Mouse (Mus musculus) neural tube, embryonic 12.5 days (tissue): ENCODE data around the gene Palld. TPM values are rescaled to one million over a fixed set of nuclear protein-coding genes. Genes with fewer than 3 reads are reported as not detected.

ENCODE experiments used
- ATAC-seq: fragments of 200-750 bp; cut with Nextera tagmentation; 2 replicates; pipeline ENCODE4 v1.8.0; 2017; ENCODE audit warnings: low read depth, mild to moderate bottlenecking, moderate TSS enrichment, moderate library complexity; ENCODE audit not compliant: low FRiP score
- H3K27ac ChIP-seq: fragments of 300-500 bp; sonication (generic); 2 replicates; pipeline ENCODE4 v1.5.1; 2016
- H3K27me3 ChIP-seq: fragments of 300-500 bp; sonication (generic); replicated peaks from 2 replicates; pipeline ENCODE4 v1.6.1; 2016; ENCODE audit warnings: mild to moderate bottlenecking
- H3K36me3 ChIP-seq: fragments of 300-500 bp; sonication (generic); 2 replicates; pipeline ENCODE4 v1.6.1; 2016; ENCODE audit warnings: mild to moderate bottlenecking
- H3K4me1 ChIP-seq: fragments of 300-500 bp; sonication (generic); 2 replicates; pipeline ENCODE4 v1.6.1; 2016
- H3K4me2 ChIP-seq: fragments of 300-500 bp; sonication (generic); replicated peaks from 2 replicates; pipeline ENCODE4 v1.6.1; 2016; ENCODE audit warnings: mild to moderate bottlenecking
- H3K4me3 ChIP-seq: fragments of 300-500 bp; sonication (generic); 2 replicates; pipeline ENCODE4 v1.5.1; 2016
- H3K9ac ChIP-seq: fragments of 300-500 bp; sonication (generic); 2 replicates; pipeline ENCODE4 v1.6.1; 2016; ENCODE audit warnings: mild to moderate bottlenecking
- H3K9me3 ChIP-seq: fragments of 300-500 bp; sonication (generic); 2 replicates; pipeline ENCODE4 v1.6.1; 2016; ENCODE audit warnings: mild to moderate bottlenecking
- WGBS: fragments of 180-500 bp; shearing (Covaris S2); methylation state at CpG from one replicate; pipeline ENCODE4 v1.1.7; 2016; 5-methylcytosine and 5-hydroxymethylcytosine counted together
- polyA plus RNA-seq: library from polyadenylated mRNA; unstranded; fragments of >200 nt; fragmentation: Nextera tagmentation; extraction: Ambion mirVana; gene quantifications from 2 replicates; pipeline ENCODE4 v1.2.1, GENCODE M21; 2016

Gene Palld
- polyA plus RNA-seq, 1 experiment from 2014 or later, result 46.7 TPM

DNA sequence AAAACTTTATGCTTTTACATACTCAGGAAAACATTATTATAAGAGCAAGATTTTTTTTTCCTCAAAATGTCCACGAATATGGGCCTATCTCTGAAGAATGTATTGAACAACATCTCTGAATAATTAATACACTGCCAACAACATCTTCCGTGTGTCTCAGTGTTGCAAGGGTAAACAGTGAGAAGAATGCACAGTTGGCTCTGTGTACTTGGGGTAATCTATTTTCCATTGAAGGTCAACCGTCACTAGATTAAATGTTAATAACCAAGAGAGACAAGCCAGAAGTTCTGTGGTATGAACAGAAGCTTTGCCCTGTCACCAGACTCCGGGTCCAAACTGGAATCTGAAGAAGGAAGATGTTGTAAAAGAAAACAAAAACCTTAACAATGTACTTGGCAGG lies 339.1 kb downstream of the Palld start:
- Histone ChIP-seq H3K9me3 (no peaks in the 10 kb centered on the region), H3K4me3 (no peak overlapping the region), H3K4me1 (no peaks in the 10 kb centered on the region), H3K27me3 (no peaks in the 10 kb centered on the region), H3K27ac (no peak overlapping the region), H3K36me3 (no peaks in the 10 kb centered on the region), H3K9ac (no peak overlapping the region), H3K4me2 (no peak overlapping the region)
- WGBS, result 82% methylated on average over 4 of the region's 4 CpGs
- ATAC-seq, result no peak

DNA sequence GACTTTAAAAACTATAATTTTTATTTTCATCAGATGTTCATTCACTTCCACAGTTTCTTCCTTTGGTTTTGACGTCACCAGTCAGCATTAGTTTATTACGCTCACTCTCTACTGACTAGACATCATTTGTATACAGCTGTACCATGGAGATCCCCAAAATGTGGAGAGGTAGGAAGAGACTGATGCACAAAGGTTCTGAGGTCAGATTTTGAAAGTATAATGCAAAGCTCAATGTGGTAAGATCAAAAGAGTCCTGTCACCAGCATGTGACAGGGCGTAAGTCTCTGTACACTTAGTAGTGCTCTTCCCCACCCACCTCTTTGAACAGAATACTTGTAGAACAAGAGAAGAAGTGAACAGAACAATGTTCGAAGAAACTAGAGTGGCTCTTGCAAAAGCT lies 339.9 kb downstream of the Palld start:
- Histone ChIP-seq H3K4me2 (no peak overlapping the region), H3K36me3 (no peaks in the 10 kb centered on the region), H3K4me3 (no peak overlapping the region), H3K27ac (no peak overlapping the region), H3K27me3 (no peaks in the 10 kb centered on the region), H3K9ac (no peak overlapping the region), H3K9me3 (no peaks in the 10 kb centered on the region), H3K4me1 (no peaks in the 10 kb centered on the region)
- WGBS, result 90% methylated on average over 4 of the region's 4 CpGs
- ATAC-seq, result no peak

DNA sequence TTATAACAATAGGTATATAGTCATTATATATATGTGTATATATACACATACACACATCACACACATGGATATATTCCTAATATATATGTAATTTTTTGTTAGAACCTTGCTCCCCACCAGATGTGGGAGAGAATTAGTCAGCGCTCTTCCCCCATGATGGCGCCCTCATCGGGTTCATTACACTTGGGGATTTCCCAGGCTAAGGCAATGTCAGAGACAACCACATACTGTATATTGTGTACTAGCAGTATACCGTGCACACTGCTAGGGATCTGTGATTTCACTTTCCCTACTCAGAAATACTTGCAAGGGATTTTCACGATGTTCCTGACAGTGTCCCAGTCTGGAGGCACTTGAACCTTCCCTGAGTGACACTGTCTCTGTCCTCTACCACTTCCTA lies 341.3 kb downstream of the Palld start:
- Histone ChIP-seq H3K27me3 (no peaks in the 10 kb centered on the region), H3K9ac (no peak overlapping the region), H3K9me3 (no peaks in the 10 kb centered on the region), H3K4me2 (no peak overlapping the region), H3K27ac (no peak overlapping the region), H3K4me1 (no peaks in the 10 kb centered on the region), H3K36me3 (no peaks in the 10 kb centered on the region), H3K4me3 (no peak overlapping the region)
- 95% methylated on average over 5 of the region's 5 CpGs for WGBS
- ATAC-seq, result no peak

DNA sequence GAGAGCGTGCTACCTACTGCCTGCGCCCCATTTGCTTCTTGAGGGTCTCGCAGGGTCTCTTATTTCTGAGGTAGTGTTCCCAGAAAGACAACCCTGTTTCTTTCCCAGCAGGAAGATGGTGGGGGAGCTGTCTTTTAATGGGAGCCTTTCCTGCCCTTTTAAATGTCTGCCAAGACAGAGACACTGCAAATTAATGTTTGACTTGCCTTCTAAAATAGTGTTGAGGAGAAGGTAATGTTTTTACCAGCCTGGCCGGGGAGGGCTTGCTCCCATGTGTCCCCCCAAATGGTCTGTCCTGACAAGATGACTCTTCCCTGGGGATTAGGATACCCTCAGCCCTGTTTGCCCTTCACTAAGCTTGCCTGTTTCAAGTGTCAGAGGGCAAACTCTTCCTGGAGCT lies 342.5 kb downstream of the Palld start:
- Histone ChIP-seq H3K27ac (no peak overlapping the region), H3K4me1 (no peaks in the 10 kb centered on the region), H3K9ac (no peak overlapping the region), H3K4me3 (no peak overlapping the region), H3K9me3 (no peaks in the 10 kb centered on the region), H3K4me2 (no peak overlapping the region), H3K36me3 (no peaks in the 10 kb centered on the region), H3K27me3 (no peaks in the 10 kb centered on the region)
- ATAC-seq, result no peak
- 92% methylated on average over 4 of the region's 4 CpGs for WGBS

DNA sequence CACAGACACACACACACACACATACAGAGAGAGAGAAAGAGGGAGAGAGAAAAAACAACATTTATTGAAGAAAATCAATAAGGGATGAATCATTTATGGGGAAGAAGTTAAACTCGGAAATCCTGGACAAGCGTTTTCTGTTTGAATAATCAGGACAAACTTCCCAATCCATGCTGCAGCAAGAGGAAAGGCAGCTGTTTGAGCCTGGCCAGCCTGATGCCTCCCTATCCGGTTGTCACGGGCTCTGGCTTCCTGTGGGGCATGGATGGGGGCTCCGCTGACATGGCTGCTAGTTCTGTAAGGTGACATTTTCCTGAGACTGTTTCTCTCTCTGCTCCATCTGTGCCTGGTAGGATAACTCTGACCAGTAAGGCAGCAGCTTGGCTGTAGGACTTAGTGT lies 343.0 kb downstream of the Palld start:
- Histone ChIP-seq H3K27ac (no peak overlapping the region), H3K27me3 (no peaks in the 10 kb centered on the region)

DNA sequence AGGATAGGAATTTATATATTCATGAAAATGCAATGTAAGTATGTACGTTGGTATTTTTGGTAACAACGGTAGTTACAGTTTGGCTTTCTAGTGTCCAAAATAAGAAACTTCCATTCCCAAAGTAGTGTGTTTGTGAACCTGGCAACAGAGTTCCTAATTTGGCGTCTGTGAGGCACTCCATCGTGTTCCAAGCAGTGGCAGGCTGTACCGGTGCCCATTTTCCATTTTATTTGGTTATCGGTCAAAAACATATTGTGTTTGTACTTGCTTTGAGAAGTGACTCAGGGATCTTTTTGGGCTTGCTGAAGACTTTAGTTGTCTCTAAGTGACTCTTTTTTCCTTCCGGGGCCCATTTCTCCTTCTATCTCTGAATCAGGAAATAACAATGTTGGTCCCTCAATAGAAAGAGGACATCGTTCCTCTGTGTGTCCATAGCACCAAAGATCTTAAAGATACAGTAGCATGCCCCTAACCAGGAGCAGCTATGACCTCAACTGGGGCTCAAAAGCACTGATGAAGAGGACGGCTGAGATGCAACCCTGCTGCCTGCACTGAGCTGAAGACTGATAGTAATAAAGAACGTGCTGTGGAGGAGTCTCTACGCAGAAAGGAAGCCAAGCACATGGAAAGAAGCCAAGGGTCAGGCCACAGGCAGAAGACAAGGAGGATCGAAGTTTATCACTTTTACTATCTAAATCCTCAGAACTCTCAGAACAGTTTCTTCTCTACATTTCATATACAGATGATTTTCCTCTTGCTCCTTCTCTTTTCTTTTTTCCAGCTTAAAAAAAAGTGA lies 344.2 kb downstream of the Palld start:
- H3K27me3 ChIP-seq, result no peaks in the 10 kb centered on the region
- no peak overlapping the region for H3K4me2 ChIP-seq
- no peak overlapping the region for H3K27ac ChIP-seq
- 92% methylated on average over 12 of the region's 12 CpGs for WGBS
- H3K9me3 ChIP-seq, result no peaks in the 10 kb centered on the region
- no peak for ATAC-seq
- no peak overlapping the region for H3K9ac ChIP-seq
- no peaks in the 10 kb centered on the region for H3K4me1 ChIP-seq
- H3K36me3 ChIP-seq, result no peaks in the 10 kb centered on the region
- H3K4me3 ChIP-seq, result no peak overlapping the region

More for the DNA sequence above, 343.0 kb downstream of the Palld start:
- Histone ChIP-seq H3K36me3 (no peaks in the 10 kb centered on the region), H3K4me3 (no peak overlapping the region), H3K9me3 (no peaks in the 10 kb centered on the region), H3K4me2 (no peak overlapping the region), H3K9ac (no peak overlapping the region), H3K4me1 (no peaks in the 10 kb centered on the region)
- no peak for ATAC-seq
- WGBS, result 83% methylated on average over 5 of the region's 5 CpGs

DNA sequence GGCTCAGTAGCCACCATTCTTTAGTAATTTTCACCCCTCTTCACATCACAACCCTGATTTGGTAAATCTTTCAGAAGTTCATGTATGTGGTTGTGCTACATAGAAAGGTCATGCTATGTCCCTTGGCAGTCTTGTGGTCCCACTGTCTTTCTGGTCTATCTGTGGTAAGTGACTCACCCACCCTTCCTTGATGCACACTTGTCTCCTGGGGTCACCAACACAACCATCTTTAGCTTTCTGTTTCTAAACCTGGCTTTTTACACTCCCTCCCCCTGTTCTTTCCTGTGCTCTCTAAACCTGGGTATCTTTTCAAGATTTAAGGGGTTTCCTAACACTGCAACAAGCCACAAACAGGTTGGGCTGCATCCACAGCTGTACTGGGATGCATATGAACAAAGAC lies 345.5 kb downstream of the Palld start:
- Histone ChIP-seq H3K27me3 (no peaks in the 10 kb centered on the region), H3K4me1 (no peaks in the 10 kb centered on the region), H3K4me3 (no peak overlapping the region), H3K36me3 (no peaks in the 10 kb centered on the region), H3K27ac (no peak overlapping the region), H3K9me3 (no peaks in the 10 kb centered on the region), H3K9ac (no peak overlapping the region), H3K4me2 (no peak overlapping the region)
- no peak for ATAC-seq

DNA sequence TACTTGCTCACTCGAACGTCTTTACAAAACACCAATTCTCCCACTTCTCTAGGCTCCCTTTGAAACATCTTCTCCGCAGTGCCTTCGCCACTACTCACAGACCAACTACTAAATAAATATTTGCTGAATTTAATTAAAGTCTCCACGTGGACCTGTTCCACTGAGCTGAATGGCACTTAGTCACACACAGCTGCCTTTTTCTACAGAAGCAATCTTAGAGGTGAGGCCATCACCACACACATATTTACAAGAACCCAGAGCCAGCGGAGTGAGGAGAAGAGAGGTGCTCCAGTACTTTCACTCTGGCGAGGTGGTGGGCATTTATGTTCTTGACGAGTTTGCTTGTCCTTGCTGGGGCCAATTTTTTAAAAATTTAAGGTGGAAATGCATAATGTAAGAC lies 346.3 kb downstream of the Palld start:
- Histone ChIP-seq H3K27ac (no peak overlapping the region), H3K4me3 (no peak overlapping the region), H3K27me3 (no peaks in the 10 kb centered on the region), H3K36me3 (no peaks in the 10 kb centered on the region), H3K4me2 (no peak overlapping the region), H3K9me3 (no peaks in the 10 kb centered on the region), H3K9ac (no peak overlapping the region), H3K4me1 (no peaks in the 10 kb centered on the region)
- WGBS, result 61% methylated on average over 8 of the region's 8 CpGs
- no peak for ATAC-seq

DNA sequence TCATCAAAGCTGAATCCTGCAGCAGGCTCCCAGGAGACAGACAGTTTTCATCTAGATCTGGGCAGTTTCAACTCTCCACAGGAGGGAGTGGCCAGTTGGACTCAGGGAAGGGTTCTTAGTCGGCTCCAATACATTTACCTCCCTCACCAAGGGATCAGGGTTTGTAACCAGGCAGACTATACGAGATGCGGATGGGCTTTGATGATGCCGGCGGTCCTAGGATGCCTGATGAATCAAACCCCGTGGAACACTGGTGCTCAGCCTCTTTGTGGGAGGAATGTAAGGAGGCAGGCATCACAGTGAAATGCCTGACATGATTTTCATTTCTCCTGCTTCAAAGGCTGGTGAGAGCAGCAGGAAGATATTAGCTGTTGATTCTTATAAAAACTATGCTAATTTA lies 347.1 kb downstream of the Palld start:
- Histone ChIP-seq H3K9ac (no peak overlapping the region), H3K4me2 (no peak overlapping the region), H3K27ac (no peak overlapping the region), H3K4me1 (no peaks in the 10 kb centered on the region), H3K27me3 (no peaks in the 10 kb centered on the region), H3K36me3 (peaks cover under 1% of the 10 kb centered on the region; the same call in 1 of the 2 replicates), H3K9me3 (0 out of 2 replicates have a peak, but pooled peaks cover 1% of the 10 kb centered on the region), H3K4me3 (no peak overlapping the region)
- 72% methylated on average over 6 of the region's 6 CpGs for WGBS
- no peak for ATAC-seq

DNA sequence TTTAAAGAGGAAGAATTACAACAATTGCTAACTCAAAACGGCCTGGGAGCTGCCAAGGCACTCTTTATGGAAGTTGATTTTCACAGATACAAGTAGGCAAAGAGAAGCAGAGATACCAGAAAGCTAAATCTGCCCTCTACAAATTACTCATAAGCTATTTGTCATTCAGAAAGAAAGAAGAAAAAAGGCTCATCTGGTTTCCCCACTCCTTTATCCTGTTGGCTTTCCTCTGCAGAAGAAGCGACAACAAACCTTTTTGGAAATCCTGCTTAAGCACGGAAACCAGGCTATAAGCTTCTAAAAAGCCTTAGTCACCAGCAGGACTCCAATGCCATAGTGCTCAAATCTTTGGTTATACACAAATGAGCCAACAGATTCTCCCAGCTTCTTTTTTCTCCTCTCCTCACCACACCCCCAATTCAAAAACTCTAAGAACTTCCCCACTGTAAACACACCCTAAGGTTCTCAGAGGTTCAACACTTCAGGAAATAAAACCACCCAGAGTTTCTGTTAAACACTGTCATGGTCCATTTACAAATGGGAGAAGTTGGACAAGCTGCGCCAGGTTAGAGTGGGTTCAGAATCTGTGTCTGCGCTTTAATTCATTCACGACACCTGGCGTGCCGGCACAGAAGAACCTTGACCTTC lies 349.6 kb downstream of the Palld start:
- no peak overlapping the region for H3K4me2 ChIP-seq
- peaks cover 13% of the 10 kb centered on the region for H3K9me3 ChIP-seq
- H3K4me1 ChIP-seq, result no peaks in the 10 kb centered on the region
- no peak overlapping the region for H3K27ac ChIP-seq
- H3K27me3 ChIP-seq, result 0 out of 2 replicates have a peak, but pooled peaks cover 3% of the 10 kb centered on the region
- no peak overlapping the region for H3K4me3 ChIP-seq
- no peak for ATAC-seq
- no peak overlapping the region for H3K9ac ChIP-seq
- 83% methylated on average over 8 of the region's 8 CpGs for WGBS
- H3K36me3 ChIP-seq, result peaks cover 24% of the 10 kb centered on the region

DNA sequence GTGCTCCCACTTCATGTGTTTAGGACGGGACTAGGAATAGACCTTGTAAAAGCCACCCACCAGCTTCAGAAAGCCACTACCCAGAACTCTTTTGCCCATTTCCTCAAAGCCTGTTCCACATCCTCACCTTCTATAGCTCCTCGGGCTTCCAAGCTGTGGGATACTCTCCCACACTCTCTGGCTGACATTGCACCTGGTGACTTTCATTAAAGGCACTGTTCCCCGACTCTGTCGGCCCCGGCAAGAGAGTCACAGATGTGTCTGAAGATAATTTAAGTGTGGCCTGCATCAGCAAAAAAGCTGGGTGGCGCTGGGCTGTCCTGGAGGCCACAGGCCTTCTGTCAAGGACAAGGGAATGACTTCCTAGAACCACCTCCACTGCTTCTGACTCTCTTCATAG lies 350.3 kb downstream of the Palld start:
- H3K4me3 ChIP-seq, result no peak overlapping the region
- peaks cover 13% of the 10 kb centered on the region for H3K9me3 ChIP-seq
- 63% methylated on average over 6 of the region's 6 CpGs for WGBS
- 0 out of 2 replicates have a peak, but pooled peaks cover 3% of the 10 kb centered on the region for H3K27me3 ChIP-seq
- H3K27ac ChIP-seq, result no peak overlapping the region
- no peak overlapping the region for H3K4me2 ChIP-seq
- ATAC-seq, result no peak
- H3K9ac ChIP-seq, result no peak overlapping the region
- peaks cover 24% of the 10 kb centered on the region for H3K36me3 ChIP-seq
- H3K4me1 ChIP-seq, result no peaks in the 10 kb centered on the region

DNA sequence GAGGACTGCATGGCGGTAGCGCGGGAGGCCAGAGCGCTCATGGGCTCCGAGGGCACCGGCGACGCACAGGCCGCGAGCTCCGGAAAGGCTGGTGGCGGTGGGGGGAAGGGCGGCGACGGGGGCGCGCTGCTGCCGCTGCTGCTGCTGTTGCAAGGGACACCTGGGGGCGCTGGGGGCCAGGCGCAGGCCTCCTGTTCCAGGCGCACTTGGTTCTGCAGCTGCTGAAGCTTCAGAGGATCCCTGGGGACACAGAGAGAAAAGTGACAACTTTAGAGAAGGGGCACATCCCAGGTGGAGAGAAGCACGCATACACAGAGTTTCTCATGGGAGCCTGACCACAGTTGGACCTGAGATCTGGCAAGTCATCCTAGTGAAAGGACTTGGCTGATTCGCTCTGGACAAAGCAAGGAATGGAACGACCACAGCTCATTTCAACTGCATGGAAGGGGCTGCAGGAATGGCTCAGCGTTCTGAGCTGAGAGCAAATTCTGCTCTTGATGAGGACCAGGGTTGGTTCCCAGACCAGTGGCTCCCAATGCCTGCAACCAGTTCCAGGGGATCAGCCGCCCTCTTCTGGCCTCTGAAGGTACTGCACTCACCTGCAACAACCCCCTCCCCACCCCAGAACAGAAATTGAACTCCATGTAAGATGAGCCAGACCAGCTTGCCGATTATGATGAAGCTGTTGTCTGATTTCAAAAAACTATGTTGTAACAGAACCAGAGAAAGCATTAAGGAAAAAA lies 352.3 kb downstream of the Palld start:
- H3K4me1 ChIP-seq, result no peaks in the 10 kb centered on the region
- peaks cover 24% of the 10 kb centered on the region for H3K36me3 ChIP-seq
- no peak overlapping the region for H3K27ac ChIP-seq
- H3K9me3 ChIP-seq, result peaks cover 13% of the 10 kb centered on the region
- WGBS, result 45% methylated on average over 27 of the region's 27 CpGs
- no peak overlapping the region for H3K4me3 ChIP-seq
- ATAC-seq, result no peak
- H3K4me2 ChIP-seq, result peak overlapping the region; percentile 25; the same call in 1 of the 2 replicates
- 0 out of 2 replicates have a peak, but pooled peaks cover 3% of the 10 kb centered on the region for H3K27me3 ChIP-seq
- H3K9ac ChIP-seq, result no peak overlapping the region
